Mouse (Mus musculus): ENCODE measurements at regions not wholly inside any gene's neighbourhood (a gene's known extent, or its start where the extent isn't known, plus 50 kb on each side); places are given as distances from the start of the nearest gene placed in this dataset.

DNA sequence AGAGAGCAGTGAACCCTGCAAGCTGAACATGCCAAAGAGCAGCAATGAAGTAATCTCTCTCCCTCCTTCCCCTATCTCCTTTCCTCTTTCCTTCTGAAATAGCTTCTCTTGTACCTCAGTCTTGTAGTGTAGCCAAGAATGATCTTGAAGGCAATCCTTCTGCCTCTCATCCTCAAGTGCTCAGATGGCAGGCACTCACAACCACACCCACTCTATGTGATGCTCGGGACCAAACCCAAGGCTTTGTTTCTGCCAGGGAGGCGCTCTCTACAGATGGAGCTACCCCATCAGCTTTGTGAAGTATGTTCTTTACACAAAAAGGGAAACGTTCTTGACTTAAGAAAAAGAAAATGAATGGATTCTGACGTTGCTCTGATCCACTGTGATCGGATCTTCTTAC lies 57.6 kb upstream of the Nfe2l2 start:
- 79% methylated on average over 5 of the region's 5 CpGs for WGBS
- DNase-seq (ENCODE audit: low read depth in 1 of 2, low spot score in 2 of 2) = no peak
- Histone ChIP-seq H3K27ac (ENCODE audit: insufficient read depth, low read length) (no peak overlapping the region), H3K27me3 (ENCODE audit: control insufficient read depth, insufficient read depth, low read length) (no peaks in the 10 kb centered on the region), H3K4me1 (ENCODE audit: control insufficient read depth, insufficient read depth, insufficient read length) (peaks cover 5% of the 10 kb centered on the region; the same call in 1 of the 2 replicates), H3K36me3 (ENCODE audit: control insufficient read depth, insufficient read depth, low read length) (no peaks in the 10 kb centered on the region), H3K4me3 (ENCODE audit: extremely low read depth, insufficient read depth, insufficient read length) (no peak overlapping the region)
- TF ChIP-seq POLR2A (IDR thresholded peaks at IDR 0.05; ENCODE audit: low read depth, low read length) (no peak), CTCF (IDR thresholded peaks at IDR 0.05; ENCODE audit: extremely low read depth, insufficient read depth, insufficient read length, insufficient replicate concordance) (no peak)

DNA sequence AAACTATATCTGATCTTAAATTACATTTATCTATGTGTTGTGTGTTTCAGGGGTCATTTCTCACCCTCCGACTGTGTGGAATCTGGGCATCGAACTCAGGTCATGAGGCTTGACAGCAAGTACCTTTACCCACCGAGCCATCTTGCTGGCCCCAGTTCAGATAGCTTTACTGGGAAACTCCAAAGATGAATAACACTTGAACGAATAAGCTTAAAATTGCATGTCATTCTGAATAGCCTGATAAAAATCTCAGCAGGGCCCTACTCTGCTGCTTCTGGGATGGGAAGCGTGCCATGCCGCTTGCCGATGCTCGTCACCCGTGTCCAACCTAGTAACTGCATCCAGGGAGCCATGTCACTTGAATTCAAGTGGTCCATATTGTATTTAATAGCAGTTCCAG lies 57.2 kb upstream of the Nfe2l2 start:
- no peak for DNase-seq (ENCODE audit: low read depth in 1 of 2, low spot score in 2 of 2)
- 88% methylated on average over 9 of the region's 9 CpGs for WGBS
- no peaks in the 10 kb centered on the region for H3K27me3 ChIP-seq (ENCODE audit: control insufficient read depth, insufficient read depth, low read length)
- H3K4me3 ChIP-seq (ENCODE audit: extremely low read depth, insufficient read depth, insufficient read length) = no peak overlapping the region
- TF ChIP-seq POLR2A (IDR thresholded peaks at IDR 0.05; ENCODE audit: low read depth, low read length) (no peak), CTCF (IDR thresholded peaks at IDR 0.05; ENCODE audit: extremely low read depth, insufficient read depth, insufficient read length, insufficient replicate concordance) (no peak)
- peaks cover 5% of the 10 kb centered on the region; the same call in 1 of the 2 replicates for H3K4me1 ChIP-seq (ENCODE audit: control insufficient read depth, insufficient read depth, insufficient read length)
- no peak overlapping the region for H3K27ac ChIP-seq (ENCODE audit: insufficient read depth, low read length)
- no peaks in the 10 kb centered on the region for H3K36me3 ChIP-seq (ENCODE audit: control insufficient read depth, insufficient read depth, low read length)

DNA sequence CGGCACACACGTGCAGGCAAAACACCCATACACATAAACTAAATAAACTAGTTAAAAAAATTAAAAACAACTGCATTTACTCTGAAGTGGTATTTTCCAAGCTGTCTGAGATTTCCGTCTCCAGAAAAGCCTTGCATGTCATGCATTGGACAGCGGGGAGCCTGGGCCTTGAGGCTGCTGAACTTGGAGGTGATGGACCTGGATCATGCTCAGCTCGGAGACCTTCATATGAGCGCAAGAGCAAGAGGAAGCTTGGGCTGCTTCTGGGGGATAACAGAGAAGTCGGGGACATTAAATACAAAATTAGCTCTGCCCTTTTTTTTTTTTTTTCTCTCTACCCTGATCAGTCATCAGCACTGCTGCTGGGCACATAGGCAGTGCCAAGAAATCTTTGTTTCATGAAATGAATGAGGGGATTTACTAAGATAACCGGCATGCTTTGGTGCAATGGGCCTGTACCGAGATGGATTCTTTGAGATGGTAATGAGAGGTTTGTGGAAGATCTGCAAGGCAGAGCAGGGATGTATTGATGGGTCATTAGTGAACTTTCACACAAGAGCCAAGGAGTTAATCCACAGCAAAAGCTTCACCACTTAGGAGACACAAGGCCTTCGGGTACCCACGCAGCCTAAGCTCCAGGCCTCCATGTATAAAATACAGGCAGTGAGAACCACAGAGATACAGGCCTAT lies 54.9 kb upstream of the Nfe2l2 start:
- H3K4me3 ChIP-seq (ENCODE audit: extremely low read depth, insufficient read depth, insufficient read length) = no peak overlapping the region
- H3K36me3 ChIP-seq (ENCODE audit: control insufficient read depth, insufficient read depth, low read length) = no peaks in the 10 kb centered on the region
- DNase-seq (ENCODE audit: low read depth in 1 of 2, low spot score in 2 of 2) = no peak
- WGBS = 89% methylated on average over 11 of the region's 11 CpGs
- H3K27ac ChIP-seq (ENCODE audit: insufficient read depth, low read length) = no peak overlapping the region
- no peaks in the 10 kb centered on the region for H3K27me3 ChIP-seq (ENCODE audit: control insufficient read depth, insufficient read depth, low read length)
- TF ChIP-seq CTCF (IDR thresholded peaks at IDR 0.05; ENCODE audit: extremely low read depth, insufficient read depth, insufficient read length, insufficient replicate concordance) = no peak
- TF ChIP-seq POLR2A (IDR thresholded peaks at IDR 0.05; ENCODE audit: low read depth, low read length) = no peak
- peaks cover 5% of the 10 kb centered on the region; the same call in 1 of the 2 replicates for H3K4me1 ChIP-seq (ENCODE audit: control insufficient read depth, insufficient read depth, insufficient read length)

DNA sequence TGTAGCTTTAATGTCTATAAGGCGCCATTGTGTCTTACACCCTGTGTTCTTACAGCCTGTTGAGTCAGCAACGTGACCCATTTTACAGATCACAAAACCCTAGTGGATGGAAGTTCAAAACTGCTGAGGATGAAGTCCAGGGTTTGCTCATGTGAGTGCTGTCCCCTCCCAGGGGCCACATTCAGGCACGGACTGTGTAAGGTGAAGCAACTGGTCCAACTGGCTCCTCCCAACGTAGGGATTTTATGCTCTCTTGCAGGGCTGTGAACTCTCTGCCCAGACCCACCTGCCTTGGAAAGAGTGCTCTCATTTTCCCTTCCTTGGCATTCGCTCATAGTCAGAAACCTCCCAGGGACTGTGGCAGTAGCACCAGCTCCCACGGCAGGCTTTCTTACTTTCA lies 53.8 kb upstream of the Nfe2l2 start:
- TF ChIP-seq POLR2A (IDR thresholded peaks at IDR 0.05; ENCODE audit: low read depth, low read length) (no peak), CTCF (IDR thresholded peaks at IDR 0.05; ENCODE audit: extremely low read depth, insufficient read depth, insufficient read length, insufficient replicate concordance) (no peak)
- Histone ChIP-seq H3K4me1 (ENCODE audit: control insufficient read depth, insufficient read depth, insufficient read length) (peaks cover 3% of the 10 kb centered on the region; the same call in 1 of the 2 replicates), H3K27me3 (ENCODE audit: control insufficient read depth, insufficient read depth, low read length) (no peaks in the 10 kb centered on the region), H3K4me3 (ENCODE audit: extremely low read depth, insufficient read depth, insufficient read length) (no peak overlapping the region), H3K27ac (ENCODE audit: insufficient read depth, low read length) (no peak overlapping the region), H3K36me3 (ENCODE audit: control insufficient read depth, insufficient read depth, low read length) (no peaks in the 10 kb centered on the region)
- 94% methylated on average over 6 of the region's 6 CpGs for WGBS
- DNase-seq (ENCODE audit: low read depth in 1 of 2, low spot score in 2 of 2) = no peak

DNA sequence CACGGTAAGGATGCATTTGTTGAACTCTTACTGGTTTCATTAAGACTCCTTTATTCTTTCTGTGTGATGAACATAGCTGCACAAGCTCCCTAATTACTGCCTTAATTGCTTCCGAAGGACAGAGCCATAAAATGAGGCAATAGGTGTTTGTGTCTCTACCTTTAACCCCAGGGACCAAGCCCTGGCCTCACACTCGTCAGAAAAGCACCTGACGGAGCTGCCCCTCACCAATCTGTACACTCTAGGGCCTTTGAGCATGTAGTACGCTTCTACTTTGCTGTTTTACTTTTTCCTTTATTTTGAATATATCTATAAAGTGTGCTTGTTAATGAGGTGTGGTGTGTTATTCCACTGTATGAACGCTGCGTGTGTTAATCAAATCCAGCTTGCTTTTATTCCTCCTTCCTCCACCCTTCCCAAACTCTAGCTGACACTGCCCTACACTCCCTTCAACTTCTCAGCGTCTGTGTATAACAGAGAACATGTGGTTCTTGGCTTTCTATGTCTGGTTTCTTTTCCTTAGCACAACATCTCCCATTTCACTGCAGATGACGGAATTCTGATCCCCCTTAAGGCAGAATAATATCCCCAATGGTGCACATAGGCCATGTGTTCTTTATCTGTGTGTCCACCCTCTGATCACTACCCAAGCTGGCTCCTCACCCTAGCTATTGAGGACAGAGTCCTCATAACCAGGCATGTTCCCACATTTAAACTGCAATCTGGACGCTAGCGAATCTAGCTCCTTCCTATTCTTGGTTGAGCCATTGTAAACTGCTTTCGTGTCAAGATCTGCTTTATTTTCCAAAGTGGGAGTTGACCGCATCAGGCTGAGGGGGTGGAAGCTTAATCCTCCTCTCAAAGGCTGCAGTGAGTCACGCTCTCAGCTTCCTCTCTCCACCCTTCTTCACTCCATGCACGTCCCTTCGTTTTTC lies 52.5 kb upstream of the Nfe2l2 start:
- DNase-seq (ENCODE audit: low read depth in 1 of 2, low spot score in 2 of 2) = no peak
- Histone ChIP-seq H3K27me3 (ENCODE audit: control insufficient read depth, insufficient read depth, low read length) (no peaks in the 10 kb centered on the region), H3K27ac (ENCODE audit: insufficient read depth, low read length) (no peak overlapping the region), H3K36me3 (ENCODE audit: control insufficient read depth, insufficient read depth, low read length) (no peaks in the 10 kb centered on the region), H3K4me3 (ENCODE audit: extremely low read depth, insufficient read depth, insufficient read length) (no peak overlapping the region), H3K4me1 (ENCODE audit: control insufficient read depth, insufficient read depth, insufficient read length) (no peaks in the 10 kb centered on the region)
- WGBS = 86% methylated on average over 16 of the region's 16 CpGs
- TF ChIP-seq POLR2A (IDR thresholded peaks at IDR 0.05; ENCODE audit: low read depth, low read length) (no peak), CTCF (IDR thresholded peaks at IDR 0.05; ENCODE audit: extremely low read depth, insufficient read depth, insufficient read length, insufficient replicate concordance) (no peak)

DNA sequence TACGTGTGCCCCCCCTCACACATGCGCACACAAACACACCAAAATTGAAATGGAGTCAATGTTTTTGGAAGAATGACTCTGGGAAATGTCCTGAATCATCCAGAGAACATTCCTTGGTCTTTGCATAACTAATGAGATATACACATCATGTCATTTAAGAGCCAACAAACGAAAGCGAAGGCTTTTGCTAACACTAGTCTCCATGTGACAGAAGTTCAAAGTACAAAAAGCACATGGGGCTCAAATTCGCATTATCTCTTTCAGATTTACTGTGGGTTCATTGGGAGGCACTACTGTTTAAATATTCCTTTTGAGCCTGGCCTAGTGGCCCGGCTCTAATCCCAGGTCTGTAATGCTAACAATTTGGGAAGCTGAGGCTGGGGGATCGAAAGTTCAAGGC lies 50.2 kb upstream of the Nfe2l2 start:
- no peak for TF ChIP-seq POLR2A (IDR thresholded peaks at IDR 0.05; ENCODE audit: low read depth, low read length)
- no peak for TF ChIP-seq CTCF (IDR thresholded peaks at IDR 0.05; ENCODE audit: extremely low read depth, insufficient read depth, insufficient read length, insufficient replicate concordance)
- H3K27ac ChIP-seq (ENCODE audit: insufficient read depth, low read length) = no peak overlapping the region
- H3K36me3 ChIP-seq (ENCODE audit: control insufficient read depth, insufficient read depth, low read length) = no peaks in the 10 kb centered on the region
- no peak overlapping the region for H3K4me3 ChIP-seq (ENCODE audit: extremely low read depth, insufficient read depth, insufficient read length)
- no peak for DNase-seq (ENCODE audit: low read depth in 1 of 2, low spot score in 2 of 2)
- WGBS = 95% methylated on average over 7 of the region's 7 CpGs
- no peaks in the 10 kb centered on the region for H3K4me1 ChIP-seq (ENCODE audit: control insufficient read depth, insufficient read depth, insufficient read length)
- H3K27me3 ChIP-seq (ENCODE audit: control insufficient read depth, insufficient read depth, low read length) = no peaks in the 10 kb centered on the region

Data from spleen, adult 2 months (tissue).